Mouse (Mus musculus): ENCODE data around the gene Atp6v0a1. TPM values are rescaled to one million over a fixed set of nuclear protein-coding genes. Genes with fewer than 3 reads are reported as not detected.
A peak's percentile ranks its signal among the peaks of the same experiment; 100 is the strongest.

Atp6v0a1 gene
- polyA plus RNA-seq, 1 experiment, result 45.0 TPM

DNA sequence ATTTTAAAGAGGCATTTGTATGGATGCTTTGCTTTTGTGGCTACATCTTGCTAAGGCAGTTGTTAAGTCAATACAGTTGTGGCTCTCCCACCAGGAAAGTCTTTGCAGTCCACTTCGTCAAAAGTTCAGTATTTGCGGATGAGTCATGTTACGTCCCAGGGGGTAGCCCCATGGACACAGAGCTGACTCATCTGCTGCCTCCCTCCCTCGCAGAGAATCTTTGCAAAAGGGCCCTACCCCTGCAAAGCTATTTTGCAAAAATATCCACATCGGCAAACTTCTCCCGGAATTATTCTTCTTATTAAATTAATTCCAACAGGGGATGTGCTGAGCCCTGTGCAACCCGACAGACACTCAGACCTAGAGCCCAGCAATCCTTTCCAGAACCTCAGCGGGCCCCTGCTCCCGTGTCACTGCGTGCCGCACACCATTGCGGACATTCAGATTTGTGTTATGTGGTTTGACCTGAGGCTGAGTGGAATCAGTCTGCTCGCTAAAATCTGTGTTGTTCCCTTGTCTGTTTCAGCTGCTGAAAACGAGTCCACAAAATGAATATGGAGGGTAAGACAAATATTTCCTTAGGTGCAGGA lies 34.8 kb upstream of the Atp6v0a1 start:
- Histone ChIP-seq H3K27me3 (ENCODE audit: control insufficient read depth, insufficient read depth, insufficient read length) (no peaks in the 10 kb centered on the region), H3K79me2 (ENCODE audit: control insufficient read depth, insufficient read depth) (peaks cover 8% of the 10 kb centered on the region), H3K36me3 (ENCODE audit: control insufficient read depth, insufficient read depth) (no peaks in the 10 kb centered on the region), H3K4me2 (ENCODE audit: low read depth) (peak overlapping the region; percentile 83), H3K4me3 (no peak overlapping the region), H3ac (ENCODE audit: control insufficient read depth, insufficient read length) (no peak overlapping the region)
- TF ChIP-seq SRF (IDR thresholded peaks at IDR 0.05; ENCODE audit: control insufficient read depth, insufficient read length, low read depth), result no peak
- TF ChIP-seq TCF12 (IDR thresholded peaks at IDR 0.05; ENCODE audit: insufficient read depth, poor library complexity, severe bottlenecking), result no peak
- no peak for TF ChIP-seq USF1 (IDR thresholded peaks at IDR 0.05; ENCODE audit: low read depth)
- no peak for TF ChIP-seq REST (IDR thresholded peaks at IDR 0.05; ENCODE audit: insufficient read depth, insufficient read length)
- TF ChIP-seq MAX (IDR thresholded peaks at IDR 0.05; ENCODE audit: low read depth), result no peak
- TF ChIP-seq E2F4 (IDR thresholded peaks at IDR 0.05; ENCODE audit: insufficient read depth), result no peak
- no peak for TF ChIP-seq POLR2AphosphoS2 (IDR thresholded peaks at IDR 0.05; ENCODE audit: insufficient read length, low read depth)
- no peak for TF ChIP-seq MYOG (IDR thresholded peaks at IDR 0.05; ENCODE audit: control insufficient read depth in 1 of 3, insufficient read depth in 1 of 3, insufficient read length in 2 of 3, low read depth in 2 of 3)
- no peak for TF ChIP-seq TCF3 (IDR thresholded peaks at IDR 0.05; ENCODE audit: insufficient read length, low read depth)
- TF ChIP-seq POLR2A (IDR thresholded peaks at IDR 0.05; ENCODE audit: insufficient read length, low read depth), result no peak
- TF ChIP-seq MYOD1 (IDR thresholded peaks at IDR 0.05; ENCODE audit: control insufficient read depth in 1 of 3, insufficient read length in 2 of 3, low read depth in 2 of 3), result no peak
- no peak for TF ChIP-seq CEBPB (IDR thresholded peaks at IDR 0.05; ENCODE audit: insufficient read depth, poor library complexity, severe bottlenecking)

GRCm38 (mm10) chr11:100975241-100975640 lies 34.0 kb upstream of the Atp6v0a1 start:
- Histone ChIP-seq H3ac (ENCODE audit: control insufficient read depth, insufficient read length) (no peak overlapping the region), H3K79me2 (ENCODE audit: control insufficient read depth, insufficient read depth) (peaks cover under 1% of the 10 kb centered on the region), H3K36me3 (ENCODE audit: control insufficient read depth, insufficient read depth) (no peaks in the 10 kb centered on the region), H3K27me3 (ENCODE audit: control insufficient read depth, insufficient read depth, insufficient read length) (no peaks in the 10 kb centered on the region), H3K4me2 (ENCODE audit: low read depth) (peak overlapping the region; percentile 83), H3K4me3 (no peak overlapping the region)
- TF ChIP-seq MYOD1 (IDR thresholded peaks at IDR 0.05; ENCODE audit: control insufficient read depth in 1 of 3, insufficient read length in 2 of 3, low read depth in 2 of 3) (peak in 2 of 3 experiments; percentile 29 to 63), CEBPB (IDR thresholded peaks at IDR 0.05; ENCODE audit: insufficient read depth, poor library complexity, severe bottlenecking) (no peak), TCF12 (IDR thresholded peaks at IDR 0.05; ENCODE audit: insufficient read depth, poor library complexity, severe bottlenecking) (no peak)

- no peak overlapping the region for H3K4me3 ChIP-seq
- no peaks in the 10 kb centered on the region for H3K36me3 ChIP-seq (ENCODE audit: control insufficient read depth, insufficient read depth)
- no peaks in the 10 kb centered on the region for H3K27me3 ChIP-seq (ENCODE audit: control insufficient read depth, insufficient read depth, insufficient read length)
- no peaks in the 10 kb centered on the region for H3K79me2 ChIP-seq (ENCODE audit: control insufficient read depth, insufficient read depth)
- peak; percentile 27 for TF ChIP-seq TCF12 (IDR thresholded peaks at IDR 0.05; ENCODE audit: insufficient read depth, poor library complexity, severe bottlenecking)
- no peak for TF ChIP-seq USF1 (IDR thresholded peaks at IDR 0.05; ENCODE audit: low read depth)
- no peak for TF ChIP-seq POLR2AphosphoS2 (IDR thresholded peaks at IDR 0.05; ENCODE audit: insufficient read length, low read depth)
- no peak for TF ChIP-seq SRF (IDR thresholded peaks at IDR 0.05; ENCODE audit: control insufficient read depth, insufficient read length, low read depth)
- TF ChIP-seq CEBPB (IDR thresholded peaks at IDR 0.05; ENCODE audit: insufficient read depth, poor library complexity, severe bottlenecking), result peak; percentile 66; the same call in 1 of the 2 replicates
- no peak for TF ChIP-seq POLR2A (IDR thresholded peaks at IDR 0.05; ENCODE audit: insufficient read length, low read depth)
- TF ChIP-seq MAX (IDR thresholded peaks at IDR 0.05; ENCODE audit: low read depth), result no peak
- no peak for TF ChIP-seq REST (IDR thresholded peaks at IDR 0.05; ENCODE audit: insufficient read depth, insufficient read length)
- peak in 2 of 3 experiments; percentile 52 to 65 for TF ChIP-seq MYOD1 (IDR thresholded peaks at IDR 0.05; ENCODE audit: control insufficient read depth in 1 of 3, insufficient read length in 2 of 3, low read depth in 2 of 3)
- no peak for TF ChIP-seq TCF3 (IDR thresholded peaks at IDR 0.05; ENCODE audit: insufficient read length, low read depth)
- TF ChIP-seq E2F4 (IDR thresholded peaks at IDR 0.05; ENCODE audit: insufficient read depth), result no peak
- TF ChIP-seq MYOG (IDR thresholded peaks at IDR 0.05; ENCODE audit: control insufficient read depth in 1 of 3, insufficient read depth in 1 of 3, insufficient read length in 2 of 3, low read depth in 2 of 3), result peak in 1 of 3 experiments; percentile 6
- no peak overlapping the region for H3ac ChIP-seq (ENCODE audit: control insufficient read depth, insufficient read length)
- peak overlapping the region; percentile 80 for H3K4me2 ChIP-seq (ENCODE audit: low read depth)
Observed at GRCm38 (mm10) chr11:100979887-100980286, 29.4 kb upstream of the Atp6v0a1 start.

DNA sequence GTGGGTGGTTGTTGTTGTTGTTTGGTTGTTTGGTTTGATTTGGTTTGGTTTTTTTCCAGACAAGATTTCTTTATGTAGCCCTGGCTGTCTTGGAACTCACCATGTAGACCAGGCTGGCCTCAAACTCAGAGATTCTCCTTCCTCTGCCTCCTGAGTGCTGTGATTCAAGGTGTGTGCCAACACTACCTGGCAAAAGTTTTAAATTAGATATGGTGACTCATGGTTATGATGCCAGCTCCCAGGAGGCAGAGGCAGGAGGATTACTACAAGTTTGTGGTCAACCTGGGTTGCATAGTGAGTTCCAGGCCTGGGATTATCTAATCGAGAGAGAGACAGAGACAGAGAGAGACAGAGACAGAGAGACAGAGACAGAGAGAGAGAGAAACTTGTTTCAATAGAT lies 28.8 kb upstream of the Atp6v0a1 start:
- H3K79me2 ChIP-seq (ENCODE audit: control insufficient read depth, insufficient read depth), result no peaks in the 10 kb centered on the region
- H3K27me3 ChIP-seq (ENCODE audit: control insufficient read depth, insufficient read depth, insufficient read length), result no peaks in the 10 kb centered on the region
- H3K4me2 ChIP-seq (ENCODE audit: low read depth), result peak overlapping the region; percentile 80
- no peak overlapping the region for H3ac ChIP-seq (ENCODE audit: control insufficient read depth, insufficient read length)
- H3K36me3 ChIP-seq (ENCODE audit: control insufficient read depth, insufficient read depth), result no peaks in the 10 kb centered on the region
- no peak overlapping the region for H3K4me3 ChIP-seq
- no peak for TF ChIP-seq MYOG (IDR thresholded peaks at IDR 0.05; ENCODE audit: control insufficient read depth in 1 of 3, insufficient read depth in 1 of 3, insufficient read length in 2 of 3, low read depth in 2 of 3)

DNA sequence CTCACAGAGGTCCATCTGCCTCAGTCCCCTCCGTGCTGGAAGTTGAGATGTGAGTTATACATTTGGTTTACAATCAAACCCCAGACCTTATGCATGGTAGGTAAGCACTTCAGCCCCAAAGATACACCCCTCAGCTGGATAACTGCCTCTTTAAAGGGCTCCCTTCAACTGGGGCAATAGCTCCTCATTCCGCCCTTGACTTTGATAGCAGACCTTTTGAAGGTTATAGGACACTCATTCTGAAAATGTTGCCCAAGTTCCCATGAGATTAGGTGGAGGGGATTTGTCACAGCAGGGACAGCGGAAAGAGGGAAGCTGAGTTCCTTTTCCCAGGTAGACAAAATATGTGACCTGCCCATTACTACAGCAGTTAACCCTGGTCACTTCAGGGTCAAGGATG lies 28.0 kb upstream of the Atp6v0a1 start:
- Histone ChIP-seq H3K4me2 (ENCODE audit: low read depth) (no peak overlapping the region), H3K27me3 (ENCODE audit: control insufficient read depth, insufficient read depth, insufficient read length) (no peaks in the 10 kb centered on the region), H3K79me2 (ENCODE audit: control insufficient read depth, insufficient read depth) (no peaks in the 10 kb centered on the region), H3ac (ENCODE audit: control insufficient read depth, insufficient read length) (no peak overlapping the region), H3K36me3 (ENCODE audit: control insufficient read depth, insufficient read depth) (no peaks in the 10 kb centered on the region), H3K4me3 (no peak overlapping the region)
- TF ChIP-seq SRF (IDR thresholded peaks at IDR 0.05; ENCODE audit: control insufficient read depth, insufficient read length, low read depth), result no peak
- TF ChIP-seq USF1 (IDR thresholded peaks at IDR 0.05; ENCODE audit: low read depth), result no peak
- no peak for TF ChIP-seq TCF12 (IDR thresholded peaks at IDR 0.05; ENCODE audit: insufficient read depth, poor library complexity, severe bottlenecking)
- TF ChIP-seq TCF3 (IDR thresholded peaks at IDR 0.05; ENCODE audit: insufficient read length, low read depth), result no peak
- no peak for TF ChIP-seq E2F4 (IDR thresholded peaks at IDR 0.05; ENCODE audit: insufficient read depth)
- no peak for TF ChIP-seq POLR2AphosphoS2 (IDR thresholded peaks at IDR 0.05; ENCODE audit: insufficient read length, low read depth)
